Mouse (Mus musculus) stomach, postnatal 0 days (tissue): ENCODE measurements around the gene Sdcbp2.

Experiments used
- CTCF ChIP-seq: IDR thresholded peaks from 2 replicates; pipeline ENCODE4 v1.5.1; 2016; ENCODE audit warnings: antibody characterized with exemption, low read depth, mild to moderate bottlenecking, moderate library complexity
- EP300 ChIP-seq: optimal IDR thresholded peaks from 2 replicates; pipeline ENCODE3; 2016; ENCODE audit warnings: antibody characterized with exemption

- TF ChIP-seq CTCF (no peak), EP300 (no peak)
These were observed 59.2 kb downstream of the Sdcbp2 start for GRCm38 (mm10) chr2:151631406-151632158.
